Mouse (Mus musculus) ES-E14 (cell line): ENCODE measurements around the gene Spata48. TPM values are rescaled to one million over a fixed set of nuclear protein-coding genes. Genes with fewer than 3 reads are reported as not detected.

Experiments
- DNase-seq: peaks from one replicate; pipeline ENCODE4 v3.0.0-alpha.2; 2013; ENCODE audit warnings: low read depth, low spot score
- H3K27ac ChIP-seq: 2 replicates; pipeline ENCODE4 v1.5.1; 2012; ENCODE audit warnings: low read depth, mild to moderate bottlenecking, low read length, moderate library complexity, mixed read lengths; ENCODE audit not compliant: poor library complexity, insufficient read depth, severe bottlenecking
- H3K36me3 ChIP-seq: 2 replicates; pipeline ENCODE4 v1.6.1; 2012; ENCODE audit warnings: mild to moderate bottlenecking, low read length, moderate library complexity, mixed read lengths; ENCODE audit not compliant: control insufficient read depth, poor library complexity, insufficient read depth, severe bottlenecking
- H3K4me1 ChIP-seq, 2 experiments: fragments of 150-350 bp in 1 of 2; sonication (generic) in 1 of 2; 2 replicates each; pipeline ENCODE4 v1.6.1; 2012; ENCODE audit warnings: low read length in 2 of 2, mild to moderate bottlenecking in 1 of 2, mixed read lengths in 1 of 2; ENCODE audit not compliant: control insufficient read depth in 2 of 2, insufficient read depth in 2 of 2, poor library complexity in 1 of 2
- H3K4me3 ChIP-seq, 2 experiments: fragments of 150-350 bp in 1 of 2; sonication (generic) in 1 of 2; 2 replicates each; pipeline ENCODE4 v1.5.1; 2012; ENCODE audit warnings: low read length in 2 of 2, low read depth in 1 of 2, mild to moderate bottlenecking in 1 of 2, mixed read lengths in 1 of 2; ENCODE audit not compliant: insufficient read depth in 1 of 2, poor library complexity in 1 of 2, severe bottlenecking in 1 of 2
- H3K9ac ChIP-seq: 2 replicates; pipeline ENCODE4 v1.6.1; 2012; ENCODE audit warnings: low read depth, mild to moderate bottlenecking, low read length, mixed read lengths; ENCODE audit not compliant: poor library complexity, insufficient read depth, severe bottlenecking
- H3K9me3 ChIP-seq: fragments of 150-350 bp; sonication (generic); 2 replicates; pipeline ENCODE4 v1.6.1; 2012; ENCODE audit warnings: low read depth, mild to moderate bottlenecking, low read length; ENCODE audit not compliant: control insufficient read depth, insufficient read depth
- CHD2 ChIP-seq: IDR thresholded peaks from 2 replicates; pipeline ENCODE4 v1.6.1; 2014; ENCODE audit warnings: mild to moderate bottlenecking, low read depth, low read length, inconsistent platforms
- HCFC1 ChIP-seq: IDR thresholded peaks from 2 replicates; pipeline ENCODE4 v1.6.1; 2012; ENCODE audit warnings: low read length, inconsistent platforms, borderline replicate concordance; ENCODE audit not compliant: insufficient read depth
- MAFK ChIP-seq: IDR thresholded peaks from 2 replicates; pipeline ENCODE4 v1.6.1; 2014; ENCODE audit warnings: mild to moderate bottlenecking, low read depth, low read length, inconsistent platforms; ENCODE audit not compliant: insufficient read depth
- ZC3H11A ChIP-seq: IDR thresholded peaks from 2 replicates; pipeline ENCODE4 v1.6.1; 2012; ENCODE audit warnings: low read depth, mild to moderate bottlenecking, inconsistent platforms, low read length, borderline replicate concordance
- ZNF384 ChIP-seq: IDR thresholded peaks from 2 replicates; pipeline ENCODE4 v1.6.1; 2012; ENCODE audit warnings: low read depth, low read length, inconsistent platforms
- in situ Hi-C, 2 experiments: fragments of 600-800 bp; cut with MboI; formaldehyde crosslinking; loops; one replicate each; pipeline ENCODE4 v1.15.1; 2025; ENCODE audit warnings: low sequenced_read_pairs in 2 of 2, inconsistent platforms in 1 of 2; ENCODE audit not compliant: unreplicated experiment in 2 of 2
- total RNA-seq: library from RNA; depleted of rRNA; stranded (reverse); fragments of 300-350 nt; gene quantifications from 2 replicates; pipeline ENCODE4 v1.2.3, GENCODE M21; 2012

Gene Spata48
- total RNA-seq, 1 experiment = 0.31 TPM

DNA sequence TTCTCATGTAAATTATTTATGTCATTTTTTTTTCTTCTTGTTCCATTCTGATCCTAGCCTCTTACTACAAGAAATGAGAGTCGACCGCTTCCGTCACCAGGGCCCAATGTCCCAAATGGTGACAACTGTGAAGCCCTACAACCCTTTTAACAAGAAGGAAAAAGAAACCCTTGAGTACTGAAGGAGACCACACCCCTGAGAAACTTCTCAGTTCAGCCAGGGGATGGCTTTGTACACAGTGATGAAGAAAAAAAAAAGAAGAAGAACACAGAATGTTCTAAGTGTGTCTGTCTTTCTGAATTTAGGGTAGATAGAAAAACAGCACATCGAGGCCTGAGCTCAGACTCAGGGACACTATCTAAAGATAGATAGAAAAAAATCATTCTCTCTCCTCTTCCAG, 53.0 kb downstream of the Spata48 start:
- no peaks in the 10 kb centered on the region for H3K9me3 ChIP-seq
- DNase-seq = no peak
- in situ Hi-C loops = no loop called here
- H3K36me3 ChIP-seq = no peaks in the 10 kb centered on the region
- no peaks in the 10 kb centered on the region for H3K4me1 ChIP-seq
- H3K4me3 ChIP-seq = no peak overlapping the region
- no peak overlapping the region for H3K27ac ChIP-seq
- no peak overlapping the region for H3K9ac ChIP-seq
- TF ChIP-seq MAFK = no peak
- TF ChIP-seq HCFC1 = no peak

DNA sequence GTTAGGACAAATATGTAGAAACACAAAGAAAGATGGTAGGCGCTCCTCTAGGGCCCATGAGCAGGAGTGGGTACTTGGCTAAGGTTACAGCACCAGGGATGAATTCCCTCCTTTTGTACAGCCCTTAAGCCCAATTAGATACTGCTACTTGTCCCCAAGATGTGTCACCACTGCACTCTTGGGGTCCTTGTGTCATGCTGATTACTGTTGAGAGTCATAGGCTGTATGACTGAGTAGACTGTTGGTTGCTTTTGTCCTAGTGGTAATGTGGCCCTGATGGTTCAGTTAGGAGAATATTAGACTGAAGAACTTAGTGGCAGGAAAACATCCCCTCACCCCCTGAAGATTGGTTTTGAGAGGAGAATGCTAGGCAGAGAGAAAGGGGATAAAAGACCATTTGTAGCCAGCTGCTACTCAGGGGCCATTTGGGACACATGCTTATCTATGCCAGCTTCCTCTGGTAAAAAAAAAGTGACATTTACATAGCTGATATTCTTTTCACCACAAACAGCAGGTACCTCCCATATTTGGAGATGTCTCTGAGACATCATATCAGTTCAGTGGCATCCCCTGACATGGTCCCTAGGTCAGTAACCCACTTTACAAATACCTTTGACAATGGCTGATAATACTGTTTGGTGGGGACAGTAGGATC, 56.0 kb downstream of the Spata48 start:
- no peak overlapping the region for H3K4me3 ChIP-seq
- no peaks in the 10 kb centered on the region for H3K4me1 ChIP-seq
- H3K36me3 ChIP-seq = no peaks in the 10 kb centered on the region
- no peaks in the 10 kb centered on the region for H3K9me3 ChIP-seq
- H3K27ac ChIP-seq = no peak overlapping the region
- no peak for TF ChIP-seq ZC3H11A
- no peak for TF ChIP-seq MAFK
- no peak for TF ChIP-seq ZNF384
- no peak for TF ChIP-seq CHD2
- TF ChIP-seq HCFC1 = no peak
- in situ Hi-C loops = no loop called here
- no peak overlapping the region for H3K9ac ChIP-seq
- DNase-seq = no peak

DNA sequence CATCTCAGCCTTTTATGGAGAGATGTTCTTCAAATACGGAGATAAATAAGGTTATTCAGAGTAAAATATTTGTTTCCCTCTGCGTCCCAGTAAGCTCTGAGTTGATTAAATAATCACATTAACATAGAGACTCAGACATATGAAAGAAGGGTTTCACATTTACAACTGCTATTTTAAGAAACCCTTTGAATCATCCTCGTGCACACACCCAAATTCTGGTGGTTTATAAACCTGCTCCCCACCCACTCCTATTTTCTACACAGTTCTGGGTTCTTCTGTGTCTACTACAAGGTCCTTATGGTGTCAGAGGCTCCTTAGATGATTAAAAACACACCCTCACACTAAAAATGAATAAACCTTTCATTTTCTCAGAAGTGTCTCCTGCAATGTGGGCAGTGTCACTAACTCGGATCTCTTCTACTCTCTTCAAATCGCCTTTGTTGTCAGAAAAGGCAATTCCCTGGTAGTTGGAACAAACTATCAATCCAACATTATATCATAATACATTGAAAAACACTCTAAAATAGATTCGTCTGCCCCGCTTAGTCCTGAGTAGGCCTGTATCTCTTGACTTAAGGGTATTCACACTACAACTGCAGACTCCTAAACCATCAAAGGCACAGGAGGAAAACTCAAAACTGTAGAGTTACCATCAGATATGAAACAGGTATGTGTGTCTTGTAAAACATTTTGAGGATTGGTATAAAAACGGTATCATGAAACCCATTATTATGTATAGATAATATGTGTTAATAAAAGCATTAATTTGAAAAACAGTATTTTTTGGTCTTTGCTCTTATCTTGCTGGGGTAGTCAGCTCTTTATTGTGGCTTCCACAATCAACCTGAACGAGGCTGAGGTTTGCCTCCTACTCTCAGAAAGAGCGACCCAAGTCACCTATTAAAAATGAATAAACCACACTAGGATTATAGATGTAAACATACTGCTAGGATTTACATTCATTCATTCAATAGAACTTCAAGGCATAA, 57.7 kb downstream of the Spata48 start:
- no peaks in the 10 kb centered on the region for H3K4me1 ChIP-seq
- DNase-seq = no peak
- H3K4me3 ChIP-seq = no peak overlapping the region
- no peak overlapping the region for H3K27ac ChIP-seq
- no peak overlapping the region for H3K9ac ChIP-seq
- in situ Hi-C loops = no loop called here
- TF ChIP-seq ZC3H11A (no peak), MAFK (no peak), HCFC1 (no peak), ZNF384 (no peak), CHD2 (no peak)
- no peaks in the 10 kb centered on the region for H3K36me3 ChIP-seq
- no peaks in the 10 kb centered on the region for H3K9me3 ChIP-seq

DNA sequence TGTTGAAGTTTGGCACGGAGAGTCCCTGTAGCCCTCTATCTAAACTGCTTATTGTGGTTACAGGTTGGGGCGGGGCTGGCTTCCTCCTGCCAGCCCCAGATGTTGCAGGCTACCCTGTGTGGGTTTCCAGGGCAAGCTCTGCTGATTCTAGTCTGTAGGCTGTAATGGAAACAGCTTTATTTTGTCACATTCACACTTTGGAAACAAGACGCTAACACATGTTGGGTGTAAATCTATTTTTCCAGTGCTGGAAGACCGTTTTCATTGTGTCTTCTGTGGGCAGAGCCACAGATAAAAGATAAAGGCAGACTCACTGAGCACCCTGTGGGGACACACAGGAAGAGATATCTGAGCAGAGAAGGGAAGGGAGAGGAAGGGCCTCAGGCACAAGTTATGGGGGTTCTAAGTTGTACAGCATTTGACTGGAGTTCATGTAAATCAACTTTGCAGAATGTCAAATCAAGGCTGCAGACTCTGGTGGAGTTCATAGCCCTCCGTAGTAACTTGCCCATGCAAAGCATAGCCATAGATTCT, 60.1 kb downstream of the Spata48 start:
- H3K9ac ChIP-seq = no peak overlapping the region
- in situ Hi-C loops = no loop called here
- H3K9me3 ChIP-seq = no peaks in the 10 kb centered on the region
- no peaks in the 10 kb centered on the region for H3K36me3 ChIP-seq
- no peak for TF ChIP-seq MAFK
- TF ChIP-seq HCFC1 = no peak
- TF ChIP-seq CHD2 = no peak
- TF ChIP-seq ZNF384 = no peak
- no peak for TF ChIP-seq ZC3H11A
- no peaks in the 10 kb centered on the region for H3K4me1 ChIP-seq
- DNase-seq = no peak
- H3K4me3 ChIP-seq = no peak overlapping the region
- H3K27ac ChIP-seq = no peak overlapping the region
